Mouse (Mus musculus) inflammation-experienced regulatory T-cells (primary cell): ENCODE data around the gene Tlr2. TPM values are rescaled to one million over a fixed set of nuclear protein-coding genes. Genes with fewer than 3 reads are reported as not detected.

Source experiments
- polyA plus RNA-seq, 2 experiments: library from polyadenylated mRNA; unstranded; fragments of 100-300 nt; shearing (Covaris generic); gene quantifications; one replicate each; pipeline ENCODE4 v1.2.1; 2017

Tlr2 gene
- polyA plus RNA-seq, result 1 to 10 TPM in 1 of 2 experiments, under 1 TPM in 1; 0.80 to 6.0 TPM

GRCm38 (mm10) chr3:83841095-83841850 lies at the start of gene Tlr2:
Gene Tlr2 (minus strand): TSS chr3:83841767.

Other genes starting within 250 kb of the Tlr2 start
- gene Sfrp2, start 75.4 kb downstream of the Tlr2 start, polyA plus RNA-seq, result 1 to 10 TPM in 1 of 2 experiments, under 1 TPM in 1; 0.95 to 1.9 TPM
- gene Tmem131l, start 198.4 kb upstream of the Tlr2 start, polyA plus RNA-seq, result 10 to 100 TPM; 54.4 to 63.7 TPM